Mouse (Mus musculus) bone marrow, adult 2 months (tissue): Measurements from ENCODE around the gene Dnah17. TPM values are rescaled to one million over a fixed set of nuclear protein-coding genes. Genes with fewer than 3 reads are reported as not detected.

Experiments used
- H3K27ac ChIP-seq: fragments of 200-500 bp; 2 replicates; pipeline ENCODE4 v1.5.1; 2012; ENCODE audit warnings: low read depth, mild to moderate bottlenecking, control low read depth, inconsistent platforms, low read length; ENCODE audit not compliant: control insufficient read depth, poor library complexity, insufficient read depth
- H3K4me1 ChIP-seq: fragments of 200-500 bp; 2 replicates; pipeline ENCODE4 v1.6.1; 2011; ENCODE audit warnings: low read length; ENCODE audit not compliant: control insufficient read depth, insufficient read depth
- H3K4me3 ChIP-seq: fragments of 200-500 bp; replicated peaks from 2 replicates; pipeline ENCODE3; 2011; ENCODE audit warnings: mild to moderate bottlenecking, low read depth, low read length, control low read depth; ENCODE audit not compliant: control insufficient read depth
- CTCF ChIP-seq: fragments of 200-500 bp; IDR thresholded peaks from 2 replicates; pipeline ENCODE4 v1.5.1; 2011; ENCODE audit warnings: low read length, control low read depth; ENCODE audit not compliant: control insufficient read depth, insufficient read depth
- POLR2A ChIP-seq: fragments of 200-500 bp; IDR thresholded peaks from 2 replicates; pipeline ENCODE4 v1.6.1; 2011; ENCODE audit warnings: low read depth, mild to moderate bottlenecking, control low read depth, low read length, borderline replicate concordance; ENCODE audit not compliant: control insufficient read depth
- WGBS: fragments of 180-500 bp; shearing (Covaris S2); methylation state at CpG from one replicate; pipeline ENCODE4 v1.1.7; 2018; 5-methylcytosine and 5-hydroxymethylcytosine counted together
- polyA plus RNA-seq: library from polyadenylated mRNA; stranded (reverse); fragments of >200 nt; gene quantifications from 2 replicates; pipeline ENCODE4 v1.2.4, GENCODE M21; 2011; ENCODE audit warnings: low replicate concordance; ENCODE audit not compliant: missing spikeins, insufficient read depth, insufficient read length

The Dnah17 gene
- polyA plus RNA-seq, 1 experiment: 1.6 TPM

DNA sequence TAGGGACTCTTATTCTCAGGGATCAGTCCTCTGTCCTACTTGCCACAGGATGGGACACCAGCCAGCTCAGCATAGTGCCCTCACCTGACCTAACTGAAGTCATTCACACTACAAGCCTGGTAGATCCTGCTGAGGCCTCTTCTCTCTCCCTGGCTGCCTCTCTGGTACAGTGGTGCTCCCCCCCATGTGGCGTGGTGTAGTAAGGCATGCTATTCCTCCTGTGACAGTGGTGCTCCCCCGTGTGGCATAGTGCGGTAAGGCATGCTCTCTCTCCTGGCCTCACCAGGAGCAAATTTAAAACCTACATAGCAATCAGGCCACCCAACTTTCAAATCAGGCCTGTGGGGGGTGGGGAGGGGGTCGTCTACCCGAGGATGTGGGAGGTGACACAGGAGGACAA is 26.4 kb downstream of the Dnah17 start:
- Histone ChIP-seq H3K4me1 (no peaks in the 10 kb centered on the region), H3K27ac (no peak overlapping the region), H3K4me3 (no peak overlapping the region)
- no peak for TF ChIP-seq POLR2A
- TF ChIP-seq CTCF: peak; percentile 100
- WGBS: 1% methylated on average over 5 of the region's 5 CpGs

- Histone ChIP-seq H3K4me1 (no peaks in the 10 kb centered on the region), H3K27ac (no peak overlapping the region), H3K4me3 (no peak overlapping the region)
- TF ChIP-seq CTCF (no peak), POLR2A (no peak)
- WGBS: 85% methylated on average over 5 of the region's 5 CpGs
Measured at GRCm38 (mm10) chr11:118103383-118103782, 27.1 kb downstream of the Dnah17 start.

DNA sequence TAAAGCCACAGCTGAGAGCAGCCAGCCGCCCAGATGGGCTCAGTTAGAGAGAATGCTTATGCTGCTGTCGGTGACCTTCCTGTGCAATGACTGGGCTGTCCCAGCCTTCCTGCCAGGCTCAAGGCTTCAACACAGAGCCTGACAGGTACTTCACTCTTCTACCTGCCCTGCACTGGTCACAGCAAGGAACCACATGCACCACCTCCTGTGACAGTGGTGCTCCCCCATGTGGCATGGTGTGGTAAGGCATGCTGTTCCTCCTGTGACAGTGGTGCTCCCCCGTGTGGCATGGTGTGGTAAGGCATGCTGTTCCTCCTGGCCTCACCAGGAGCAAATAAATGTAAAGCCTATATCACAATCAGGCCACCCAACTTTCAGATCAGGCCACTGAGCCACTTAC is 27.6 kb downstream of the Dnah17 start:
- TF ChIP-seq POLR2A (no peak), CTCF (peak; percentile 100)
- Histone ChIP-seq H3K27ac (no peak overlapping the region), H3K4me3 (no peak overlapping the region), H3K4me1 (no peaks in the 10 kb centered on the region)
- 42% methylated on average over 3 of the region's 3 CpGs for WGBS

DNA sequence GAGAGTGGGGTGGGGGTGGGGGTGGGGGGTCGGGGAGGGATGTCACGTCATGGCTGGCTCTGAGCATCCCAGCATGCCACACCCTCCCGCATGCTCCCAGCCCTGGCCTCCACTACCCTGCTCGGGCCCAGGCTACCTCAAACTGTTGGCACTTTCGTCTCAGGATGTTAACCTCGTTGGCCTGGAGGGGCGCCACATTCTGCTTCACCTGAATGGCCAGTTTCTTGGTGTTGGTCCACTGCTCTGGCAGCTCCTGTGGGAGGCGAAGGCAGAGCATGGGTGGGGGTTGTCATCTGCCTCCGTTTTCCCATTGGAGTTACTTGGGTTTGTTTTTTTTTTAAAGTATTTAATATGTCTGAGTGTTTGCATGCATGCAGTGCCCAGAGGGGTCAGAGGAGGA is 29.3 kb downstream of the Dnah17 start:
- 43% methylated on average over 9 of the region's 9 CpGs for WGBS
- no peak overlapping the region for H3K4me3 ChIP-seq
- H3K27ac ChIP-seq: no peak overlapping the region
- no peaks in the 10 kb centered on the region for H3K4me1 ChIP-seq
- TF ChIP-seq CTCF: no peak
- TF ChIP-seq POLR2A: no peak

DNA sequence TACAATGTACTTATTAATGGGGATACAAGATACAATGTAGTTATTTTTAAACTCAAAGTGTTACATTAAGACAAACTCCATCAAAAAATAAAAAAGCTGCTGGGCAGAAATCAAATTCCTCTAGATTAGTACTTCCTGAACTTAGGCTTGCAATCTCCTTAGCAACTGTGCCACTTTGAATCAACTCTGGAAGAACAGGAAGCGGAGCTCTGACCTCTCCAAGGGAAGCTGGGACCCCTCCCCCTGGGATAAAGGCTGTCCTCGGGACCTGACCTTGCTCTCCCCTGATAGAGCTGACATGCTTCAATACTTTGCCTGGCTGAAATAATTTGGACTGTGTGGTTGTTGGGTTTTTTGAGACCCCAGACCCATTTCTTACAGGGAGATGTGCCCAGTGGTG is 33.7 kb downstream of the Dnah17 start:
- WGBS: 83% methylated on average over 2 of the region's 2 CpGs
- H3K4me3 ChIP-seq: no peak overlapping the region
- H3K4me1 ChIP-seq: no peaks in the 10 kb centered on the region
- H3K27ac ChIP-seq: no peak overlapping the region
- TF ChIP-seq CTCF (no peak), POLR2A (no peak)

DNA sequence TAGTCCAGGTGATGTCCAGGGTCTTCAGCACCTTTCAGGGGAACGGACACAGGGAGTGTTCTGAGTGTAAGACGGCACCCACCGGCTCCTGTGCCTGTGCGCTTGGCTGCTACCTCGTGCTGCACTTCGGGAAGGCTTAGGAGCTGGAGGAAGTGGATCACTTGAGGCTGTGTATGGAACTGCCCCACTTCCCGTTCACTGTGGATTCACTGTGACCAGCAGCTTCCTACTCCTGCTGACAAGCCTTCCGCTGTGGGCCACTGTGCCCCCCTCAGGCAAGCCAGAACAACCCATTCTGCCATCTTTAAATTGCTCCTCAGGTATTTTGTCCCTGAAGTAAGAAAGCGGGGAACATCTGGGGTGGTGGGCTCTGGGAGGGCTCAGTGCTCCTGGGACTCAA is 35.4 kb downstream of the Dnah17 start:
- Histone ChIP-seq H3K27ac (no peak overlapping the region), H3K4me3 (no peak overlapping the region), H3K4me1 (no peaks in the 10 kb centered on the region)
- WGBS: 44% methylated on average over 9 of the region's 9 CpGs
- TF ChIP-seq POLR2A: no peak
- TF ChIP-seq CTCF: no peak

DNA sequence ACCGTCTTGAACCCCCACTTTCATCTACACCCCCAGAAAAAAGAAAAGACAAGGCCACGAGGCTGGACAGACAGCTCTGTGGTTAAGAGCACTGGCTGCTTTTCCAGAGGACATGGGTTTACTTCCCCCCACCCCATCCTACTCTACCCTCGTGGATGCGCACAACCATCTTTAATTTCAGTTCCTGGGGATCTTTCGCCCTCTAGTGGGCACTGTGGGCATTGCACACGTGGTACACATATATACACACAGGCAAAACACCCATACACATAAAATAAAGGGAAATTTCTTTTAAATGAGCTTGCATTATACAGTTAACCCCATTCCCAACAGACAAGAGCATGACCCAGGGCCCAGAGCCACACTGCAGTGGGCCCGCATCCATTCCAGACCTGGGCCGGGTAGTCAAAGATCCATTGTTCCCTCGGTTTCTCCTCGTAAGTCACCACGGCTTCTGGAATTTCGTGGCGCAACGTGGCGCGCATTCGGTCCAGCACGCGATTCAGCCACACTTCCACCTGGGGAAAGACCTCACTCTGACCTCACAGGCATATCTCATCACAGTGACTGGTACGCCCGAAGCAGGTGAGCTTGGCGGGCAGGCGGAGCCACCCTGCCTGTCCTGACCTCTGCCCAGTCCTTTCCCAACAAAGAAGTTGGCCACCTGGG is 39.3 kb downstream of the Dnah17 start:
- H3K4me3 ChIP-seq: no peak overlapping the region
- WGBS: 86% methylated on average over 23 of the region's 23 CpGs
- H3K27ac ChIP-seq: no peak overlapping the region
- no peaks in the 10 kb centered on the region for H3K4me1 ChIP-seq
- TF ChIP-seq CTCF (peak; percentile 67), POLR2A (no peak)

DNA sequence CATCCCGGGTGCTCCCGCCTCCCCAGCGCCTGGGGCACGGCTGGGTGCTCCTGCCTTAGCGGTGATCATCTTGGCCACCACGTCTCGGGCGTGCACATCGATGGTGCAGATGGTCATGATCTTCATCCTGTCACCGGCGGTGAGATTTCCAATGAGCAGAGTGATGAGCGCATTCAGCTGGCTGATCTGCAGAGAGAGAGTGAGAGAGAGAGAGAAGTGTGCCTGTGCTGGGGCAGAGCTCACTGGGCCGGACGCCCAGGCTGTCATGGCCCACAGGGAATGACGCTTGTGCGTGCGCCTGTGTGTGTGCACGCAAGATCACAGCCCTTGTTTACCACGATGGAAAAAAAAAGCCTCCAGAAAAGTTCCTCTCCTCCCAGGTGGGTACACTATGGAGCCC is 41.5 kb downstream of the Dnah17 start:
- Histone ChIP-seq H3K27ac (no peak overlapping the region), H3K4me3 (no peak overlapping the region), H3K4me1 (no peaks in the 10 kb centered on the region)
- TF ChIP-seq CTCF: no peak
- TF ChIP-seq POLR2A: no peak
- 87% methylated on average over 19 of the region's 19 CpGs for WGBS

- 73% methylated on average over 8 of the region's 8 CpGs for WGBS
- no peak for TF ChIP-seq POLR2A
- H3K27ac ChIP-seq: no peak overlapping the region
- no peaks in the 10 kb centered on the region for H3K4me1 ChIP-seq
- no peak overlapping the region for H3K4me3 ChIP-seq
Measured at GRCm38 (mm10) chr11:118085961-118086360, 44.5 kb downstream of the Dnah17 start.
